Mouse (Mus musculus): Measurements from ENCODE around the gene Sephs1. TPM values are rescaled to one million over a fixed set of nuclear protein-coding genes. Genes with fewer than 3 reads are reported as not detected.

The Sephs1 gene
- polyA plus RNA-seq, 1 experiment from 2014 or later, result 156 TPM

DNA sequence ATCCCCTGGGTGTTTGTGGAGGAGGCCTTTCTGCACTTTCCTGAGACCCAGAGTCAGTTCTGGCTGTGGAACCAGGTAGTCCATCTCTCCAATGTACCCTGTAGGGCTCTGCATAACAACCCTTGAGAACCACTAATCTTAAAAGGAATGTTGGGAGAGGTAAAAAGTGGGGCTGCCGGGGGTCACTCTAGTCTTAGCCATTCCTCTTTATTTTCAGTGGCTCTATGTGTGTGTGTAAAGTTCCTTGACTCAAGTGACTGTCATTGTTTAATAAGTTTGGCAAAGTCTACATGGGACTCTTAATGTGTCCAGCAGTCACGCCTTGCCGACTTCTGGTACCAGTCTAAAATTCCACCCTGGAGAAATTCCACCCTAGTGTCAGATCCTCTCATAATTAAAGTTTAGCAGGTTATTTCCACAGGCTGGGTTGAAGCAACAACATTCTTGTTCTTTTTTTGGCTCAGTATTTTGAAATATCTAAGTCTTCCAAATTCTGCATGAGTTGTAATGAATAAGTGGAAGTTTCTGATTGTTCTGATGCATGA is 27.5 kb downstream of the Sephs1 start:
- Histone ChIP-seq H3K4me3 (ENCODE audit: low read depth, low read length) (no peak overlapping the region), H3K4me2 (ENCODE audit: low read depth, low read length) (no peak overlapping the region), H3K27me3 (ENCODE audit: control insufficient read depth, insufficient read depth, low read length) (no peaks in the 10 kb centered on the region), H3K9ac (replicated peaks; ENCODE audit: low read length) (no peak overlapping the region), H3K27ac (replicated peaks; ENCODE audit: low read depth, low read length) (no peak overlapping the region), H3K4me1 (ENCODE audit: control insufficient read depth, insufficient read depth, low read length) (no peaks in the 10 kb centered on the region), H3K36me3 (replicated peaks; ENCODE audit: control insufficient read depth, insufficient read depth, low read depth, low read length) (peaks cover 12% of the 10 kb centered on the region), H3K9me3 (replicated peaks; ENCODE audit: control insufficient read depth, low read length) (no peaks in the 10 kb centered on the region)
- ATAC-seq (replicated peaks; ENCODE audit: insufficient number of reproducible peaks, low FRiP score, low TSS enrichment, low read depth) (no peak), DNase-seq (ENCODE audit: low spot score) (no peak)
- 89% methylated on average over 3 of the region's 3 CpGs for WGBS

DNA sequence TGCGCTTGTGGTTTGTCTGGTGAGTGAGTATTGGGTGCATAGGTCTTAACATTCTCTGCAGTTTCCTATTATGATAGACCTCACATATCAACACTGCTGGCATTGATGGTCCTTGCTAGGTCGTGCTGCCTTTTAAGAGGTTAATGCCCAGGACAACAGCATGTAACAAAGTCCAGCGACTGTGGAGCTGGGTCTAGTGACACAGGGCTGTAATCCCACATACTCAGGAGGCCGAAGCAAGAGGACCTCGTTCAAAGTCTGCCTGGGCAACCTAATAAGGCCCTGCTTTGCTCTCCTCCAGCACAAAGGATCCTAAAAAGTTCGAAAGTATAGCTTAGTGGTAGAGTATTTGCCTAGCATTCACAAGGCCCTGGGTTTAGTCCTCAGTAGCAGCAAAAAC is 28.5 kb downstream of the Sephs1 start:
- peaks cover 12% of the 10 kb centered on the region for H3K36me3 ChIP-seq (replicated peaks; ENCODE audit: control insufficient read depth, insufficient read depth, low read depth, low read length)
- no peak for DNase-seq (ENCODE audit: low spot score)
- WGBS, result 73% methylated on average over 6 of the region's 6 CpGs

DNA sequence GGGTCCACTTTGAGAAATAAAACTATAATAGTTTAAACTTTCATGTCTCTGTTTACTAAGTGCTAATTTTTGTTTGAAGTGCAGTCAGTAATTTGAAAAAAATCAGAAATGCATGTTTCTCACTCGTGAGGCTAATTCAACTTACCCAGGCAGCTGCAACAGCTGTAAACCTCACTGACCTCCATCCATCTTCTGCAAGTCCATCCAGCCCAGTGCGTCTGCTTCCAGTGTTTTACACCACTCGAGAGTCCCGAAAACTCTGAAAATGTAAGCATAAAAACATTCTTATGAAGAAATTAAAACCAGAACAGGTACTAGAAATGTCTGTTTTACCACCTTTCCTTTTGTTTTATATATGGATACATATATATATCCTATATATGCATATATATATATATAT is 29.2 kb downstream of the Sephs1 start:
- ATAC-seq (replicated peaks; ENCODE audit: insufficient number of reproducible peaks, low FRiP score, low TSS enrichment, low read depth) (no peak), DNase-seq (ENCODE audit: low spot score) (no peak)
- no peak overlapping the region for H3K27ac ChIP-seq (replicated peaks; ENCODE audit: low read depth, low read length)
- H3K27me3 ChIP-seq (ENCODE audit: control insufficient read depth, insufficient read depth, low read length), result no peaks in the 10 kb centered on the region
- no peaks in the 10 kb centered on the region for H3K9me3 ChIP-seq (replicated peaks; ENCODE audit: control insufficient read depth, low read length)
- peaks cover 8% of the 10 kb centered on the region for H3K36me3 ChIP-seq (replicated peaks; ENCODE audit: control insufficient read depth, insufficient read depth, low read depth, low read length)
- H3K4me3 ChIP-seq (ENCODE audit: low read depth, low read length), result no peak overlapping the region
- no peak overlapping the region for H3K9ac ChIP-seq (replicated peaks; ENCODE audit: low read length)
- H3K4me2 ChIP-seq (ENCODE audit: low read depth, low read length), result no peak overlapping the region
- WGBS, result 84% methylated on average over 4 of the region's 4 CpGs
- no peaks in the 10 kb centered on the region for H3K4me1 ChIP-seq (ENCODE audit: control insufficient read depth, insufficient read depth, low read length)

More for the DNA sequence above, 28.5 kb downstream of the Sephs1 start:
- Histone ChIP-seq H3K27ac (replicated peaks; ENCODE audit: low read depth, low read length) (no peak overlapping the region), H3K9ac (replicated peaks; ENCODE audit: low read length) (no peak overlapping the region), H3K4me1 (ENCODE audit: control insufficient read depth, insufficient read depth, low read length) (no peaks in the 10 kb centered on the region), H3K4me2 (ENCODE audit: low read depth, low read length) (no peak overlapping the region), H3K27me3 (ENCODE audit: control insufficient read depth, insufficient read depth, low read length) (no peaks in the 10 kb centered on the region), H3K4me3 (ENCODE audit: low read depth, low read length) (no peak overlapping the region), H3K9me3 (replicated peaks; ENCODE audit: control insufficient read depth, low read length) (no peaks in the 10 kb centered on the region)
- no peak for ATAC-seq (replicated peaks; ENCODE audit: insufficient number of reproducible peaks, low FRiP score, low TSS enrichment, low read depth)

DNA sequence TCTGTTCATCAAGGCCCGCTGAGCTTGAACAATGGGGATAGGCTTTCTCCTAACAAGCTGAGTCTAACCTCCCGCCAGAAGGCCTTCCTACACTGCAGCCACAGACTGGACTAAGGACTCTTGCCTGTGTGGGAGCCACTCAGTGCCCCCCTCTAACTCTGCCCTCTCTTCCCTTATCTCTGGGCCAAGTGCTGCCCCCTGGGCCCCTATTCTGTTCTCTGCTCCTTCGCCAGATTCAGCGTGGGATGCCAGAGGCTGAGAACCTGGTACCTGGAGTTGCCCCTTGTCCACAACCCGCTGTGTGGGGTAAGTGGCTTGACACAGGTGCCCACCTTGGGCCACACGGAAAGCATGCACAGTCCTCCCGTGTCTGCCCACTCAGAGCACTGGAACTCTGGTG is 32.6 kb downstream of the Sephs1 start:
- H3K27me3 ChIP-seq (ENCODE audit: control insufficient read depth, insufficient read depth, low read length), result no peaks in the 10 kb centered on the region
- no peak for ATAC-seq (replicated peaks; ENCODE audit: insufficient number of reproducible peaks, low FRiP score, low TSS enrichment, low read depth)
- no peak overlapping the region for H3K4me3 ChIP-seq (ENCODE audit: low read depth, low read length)
- no peak overlapping the region for H3K4me2 ChIP-seq (ENCODE audit: low read depth, low read length)
- H3K9me3 ChIP-seq (replicated peaks; ENCODE audit: control insufficient read depth, low read length), result no peaks in the 10 kb centered on the region
- no peaks in the 10 kb centered on the region for H3K36me3 ChIP-seq (replicated peaks; ENCODE audit: control insufficient read depth, insufficient read depth, low read depth, low read length)
- DNase-seq (ENCODE audit: low spot score), result no peak
- no peak overlapping the region for H3K27ac ChIP-seq (replicated peaks; ENCODE audit: low read depth, low read length)
- no peaks in the 10 kb centered on the region for H3K4me1 ChIP-seq (ENCODE audit: control insufficient read depth, insufficient read depth, low read length)
- 76% methylated on average over 7 of the region's 7 CpGs for WGBS
- H3K9ac ChIP-seq (replicated peaks; ENCODE audit: low read length), result no peak overlapping the region

DNA sequence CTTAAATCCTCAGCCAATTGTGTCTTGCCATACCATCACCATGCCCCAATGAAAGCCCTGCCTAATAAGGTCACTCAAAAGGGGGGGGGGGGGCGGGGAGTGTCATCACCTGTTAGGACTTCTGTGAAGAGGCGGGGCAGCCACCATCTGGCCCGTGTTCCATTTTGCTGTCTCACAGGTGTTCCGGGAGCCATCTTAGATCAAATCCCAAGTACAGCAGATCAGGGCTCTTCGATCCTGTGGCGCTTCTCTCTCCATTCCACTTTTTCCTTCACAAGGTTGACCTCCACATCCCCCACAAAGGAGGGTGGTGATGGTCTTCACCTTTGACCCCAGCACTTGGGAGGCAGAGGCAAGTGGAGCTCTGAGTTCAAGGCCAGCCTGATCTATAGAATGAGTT is 34.7 kb downstream of the Sephs1 start:
- no peaks in the 10 kb centered on the region for H3K27me3 ChIP-seq (ENCODE audit: control insufficient read depth, insufficient read depth, low read length)
- H3K36me3 ChIP-seq (replicated peaks; ENCODE audit: control insufficient read depth, insufficient read depth, low read depth, low read length), result no peaks in the 10 kb centered on the region
- H3K4me1 ChIP-seq (ENCODE audit: control insufficient read depth, insufficient read depth, low read length), result no peaks in the 10 kb centered on the region
- no peak overlapping the region for H3K4me3 ChIP-seq (ENCODE audit: low read depth, low read length)
- H3K4me2 ChIP-seq (ENCODE audit: low read depth, low read length), result no peak overlapping the region
- no peak overlapping the region for H3K27ac ChIP-seq (replicated peaks; ENCODE audit: low read depth, low read length)
- ATAC-seq (replicated peaks; ENCODE audit: insufficient number of reproducible peaks, low FRiP score, low TSS enrichment, low read depth), result no peak
- H3K9ac ChIP-seq (replicated peaks; ENCODE audit: low read length), result no peak overlapping the region
- WGBS, result 79% methylated on average over 6 of the region's 6 CpGs
- no peak for DNase-seq (ENCODE audit: low spot score)
- no peaks in the 10 kb centered on the region for H3K9me3 ChIP-seq (replicated peaks; ENCODE audit: control insufficient read depth, low read length)

DNA sequence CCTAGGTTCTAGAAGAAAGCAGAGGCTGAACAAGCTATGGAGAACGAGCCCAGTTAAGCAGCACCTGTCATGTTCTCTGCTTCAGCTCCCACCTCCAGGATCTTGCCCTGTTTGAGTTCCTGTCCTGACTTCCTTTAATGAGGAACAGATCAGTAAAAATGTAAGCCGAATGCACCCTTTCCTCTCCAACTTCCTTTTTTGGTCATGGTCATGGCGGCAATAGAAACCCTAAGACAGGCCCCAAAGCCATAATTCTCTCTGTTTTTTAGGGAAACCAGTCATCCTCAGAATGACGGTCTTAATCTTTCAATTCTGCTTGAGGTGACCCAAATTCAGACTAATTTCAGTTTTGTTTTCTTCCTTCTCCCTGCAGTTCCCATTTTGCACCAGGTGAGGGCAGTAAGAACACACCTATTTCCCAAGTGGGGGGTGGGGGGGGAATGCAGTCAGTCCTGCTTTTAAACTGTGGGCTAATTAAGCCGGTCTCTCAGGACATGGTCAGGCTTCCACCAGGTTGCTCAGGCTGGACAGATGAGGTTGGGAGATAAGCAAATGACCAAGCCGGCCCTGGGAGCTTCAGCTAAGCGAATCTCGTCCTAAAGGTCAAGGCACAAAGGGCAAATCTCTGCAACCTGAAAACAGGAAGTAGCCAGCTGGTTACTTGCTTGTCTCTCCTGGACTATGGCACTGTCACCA is 36.1 kb downstream of the Sephs1 start:
- no peak overlapping the region for H3K27ac ChIP-seq (replicated peaks; ENCODE audit: low read depth, low read length)
- H3K4me3 ChIP-seq (ENCODE audit: low read depth, low read length), result no peak overlapping the region
- no peaks in the 10 kb centered on the region for H3K27me3 ChIP-seq (ENCODE audit: control insufficient read depth, insufficient read depth, low read length)
- no peaks in the 10 kb centered on the region for H3K36me3 ChIP-seq (replicated peaks; ENCODE audit: control insufficient read depth, insufficient read depth, low read depth, low read length)
- no peak for ATAC-seq (replicated peaks; ENCODE audit: insufficient number of reproducible peaks, low FRiP score, low TSS enrichment, low read depth)
- peak; percentile 74 for DNase-seq (ENCODE audit: low spot score)
- H3K4me1 ChIP-seq (ENCODE audit: control insufficient read depth, insufficient read depth, low read length), result no peaks in the 10 kb centered on the region
- no peak overlapping the region for H3K9ac ChIP-seq (replicated peaks; ENCODE audit: low read length)
- H3K4me2 ChIP-seq (ENCODE audit: low read depth, low read length), result no peak overlapping the region
- H3K9me3 ChIP-seq (replicated peaks; ENCODE audit: control insufficient read depth, low read length), result no peaks in the 10 kb centered on the region
- WGBS, result 10% methylated on average over 8 of the region's 8 CpGs

DNA sequence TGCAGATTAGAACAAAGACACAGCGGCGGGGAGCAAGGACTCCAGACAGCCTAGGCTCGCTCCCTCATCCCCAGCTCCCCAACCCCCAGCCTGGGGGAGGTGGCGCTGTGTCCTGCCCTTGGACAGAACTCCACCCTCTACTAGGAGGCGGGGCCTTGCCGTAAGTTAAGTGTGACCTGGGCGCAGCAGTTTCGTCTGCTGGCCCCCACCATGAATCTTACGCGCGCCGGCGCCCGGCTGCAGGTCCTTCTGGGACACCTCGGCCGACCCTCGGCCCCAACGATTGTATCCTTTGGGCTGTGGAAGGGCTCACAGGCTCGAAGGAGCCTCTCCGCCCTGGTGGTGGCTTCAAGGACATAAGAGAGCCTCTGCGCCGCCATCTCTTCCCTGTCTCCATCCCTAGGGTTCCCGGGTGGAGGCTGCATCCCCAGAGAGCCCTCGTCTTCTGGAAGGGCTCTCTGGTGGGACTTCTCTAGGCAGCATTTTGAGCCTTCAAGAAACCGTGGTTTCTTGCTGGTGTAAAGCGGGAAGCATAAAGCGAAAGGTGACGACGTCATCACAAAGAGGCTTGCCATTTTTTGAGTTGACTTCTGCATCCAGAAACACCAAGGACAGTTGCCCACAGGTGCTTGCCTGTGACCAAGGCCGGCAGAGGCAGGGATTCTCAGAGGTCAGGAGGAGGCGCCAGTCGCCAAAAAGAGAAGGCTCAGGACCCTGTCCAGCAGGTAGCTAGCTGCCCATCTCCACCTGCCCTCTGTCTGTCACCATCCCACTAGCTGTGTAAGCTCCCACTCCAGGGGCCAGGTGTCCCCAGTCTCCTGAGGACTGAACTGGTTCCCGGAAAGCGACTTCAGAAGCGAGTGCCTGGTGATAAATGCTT is 37.7 kb downstream of the Sephs1 start, which contains the start of gene Phyh:
Phyh (plus strand) TSS at position 160 of the 880 bp plus-strand sequence.
- no peaks in the 10 kb centered on the region for H3K4me1 ChIP-seq (ENCODE audit: control insufficient read depth, insufficient read depth, low read length)
- H3K27me3 ChIP-seq (ENCODE audit: control insufficient read depth, insufficient read depth, low read length), result no peaks in the 10 kb centered on the region
- H3K9ac ChIP-seq (replicated peaks; ENCODE audit: low read length), result peak within 1 kb of the TSS; percentile 81
- no peaks in the 10 kb centered on the region for H3K36me3 ChIP-seq (replicated peaks; ENCODE audit: control insufficient read depth, insufficient read depth, low read depth, low read length)
- H3K4me2 ChIP-seq (ENCODE audit: low read depth, low read length), result peak within 1 kb of the TSS; percentile 93
- DNase-seq (ENCODE audit: low spot score) (peak; percentile 90), ATAC-seq (replicated peaks; ENCODE audit: insufficient number of reproducible peaks, low FRiP score, low TSS enrichment, low read depth) (peak; percentile 94)
- H3K27ac ChIP-seq (replicated peaks; ENCODE audit: low read depth, low read length), result peak within 1 kb of the TSS; percentile 62
- peak within 1 kb of the TSS; percentile 55 for H3K4me3 ChIP-seq (ENCODE audit: low read depth, low read length)
- 6% methylated on average over 35 of the region's 35 CpGs for WGBS
- H3K9me3 ChIP-seq (replicated peaks; ENCODE audit: control insufficient read depth, low read length), result no peaks in the 10 kb centered on the region

DNA sequence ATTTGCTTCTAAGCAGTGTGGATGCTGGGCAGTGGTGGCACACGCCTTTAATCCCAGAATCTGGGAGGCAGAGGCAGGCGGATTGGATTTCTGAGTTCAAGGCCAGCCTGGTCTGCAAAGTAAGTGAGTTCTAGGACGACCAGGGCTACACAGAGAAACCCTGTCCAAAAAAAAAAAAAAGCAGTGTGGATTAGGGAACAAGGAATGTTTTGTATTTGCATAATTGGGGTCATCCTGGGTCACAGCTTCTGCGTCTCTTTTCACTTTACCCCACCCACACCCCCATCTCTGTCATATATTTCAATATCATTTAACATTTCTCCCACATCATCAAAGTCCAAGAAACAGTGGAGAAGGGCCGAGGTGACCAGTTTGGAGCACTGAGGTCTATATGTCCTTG is 39.7 kb downstream of the Sephs1 start:
- WGBS, result 53% methylated on average over 5 of the region's 5 CpGs
- Histone ChIP-seq H3K27me3 (ENCODE audit: control insufficient read depth, insufficient read depth, low read length) (no peaks in the 10 kb centered on the region), H3K4me2 (ENCODE audit: low read depth, low read length) (no peak overlapping the region), H3K9ac (replicated peaks; ENCODE audit: low read length) (no peak overlapping the region), H3K9me3 (replicated peaks; ENCODE audit: control insufficient read depth, low read length) (no peaks in the 10 kb centered on the region), H3K4me1 (ENCODE audit: control insufficient read depth, insufficient read depth, low read length) (no peaks in the 10 kb centered on the region), H3K36me3 (replicated peaks; ENCODE audit: control insufficient read depth, insufficient read depth, low read depth, low read length) (no peaks in the 10 kb centered on the region), H3K4me3 (ENCODE audit: low read depth, low read length) (no peak overlapping the region), H3K27ac (replicated peaks; ENCODE audit: low read depth, low read length) (no peak overlapping the region)
- ATAC-seq (replicated peaks; ENCODE audit: insufficient number of reproducible peaks, low FRiP score, low TSS enrichment, low read depth), result no peak
- DNase-seq (ENCODE audit: low spot score), result no peak

Data from embryonic facial prominence, embryonic 11.5 days (tissue).